Mouse (Mus musculus): ENCODE measurements around the gene Dcaf1. TPM values are rescaled to one million over a fixed set of nuclear protein-coding genes. Genes with fewer than 3 reads are reported as not detected.

Gene Dcaf1
- total RNA-seq, 2 experiments from 2014 or later = 23.9 to 29.2 TPM

DNA sequence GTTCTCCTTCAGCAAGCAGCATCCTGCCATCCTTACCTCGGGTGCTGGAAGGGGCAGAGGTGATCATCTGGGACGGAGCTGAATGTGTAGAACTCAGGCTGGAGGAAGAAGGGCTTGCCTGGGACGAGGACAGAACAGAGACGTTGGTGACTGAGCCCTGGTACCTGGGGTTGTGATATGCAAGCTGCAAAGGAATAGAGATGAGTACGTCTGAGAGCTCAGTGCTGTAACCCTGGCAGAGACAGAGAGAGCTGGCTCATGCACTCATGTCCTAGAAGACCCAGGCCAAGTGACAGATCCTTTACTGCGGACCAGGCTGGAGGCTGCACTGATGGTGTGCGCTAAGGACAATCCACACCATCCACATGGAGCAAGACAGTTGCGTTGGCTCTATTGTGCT, 84.9 kb downstream of the Dcaf1 start:
- DNase-seq = no peak

DNA sequence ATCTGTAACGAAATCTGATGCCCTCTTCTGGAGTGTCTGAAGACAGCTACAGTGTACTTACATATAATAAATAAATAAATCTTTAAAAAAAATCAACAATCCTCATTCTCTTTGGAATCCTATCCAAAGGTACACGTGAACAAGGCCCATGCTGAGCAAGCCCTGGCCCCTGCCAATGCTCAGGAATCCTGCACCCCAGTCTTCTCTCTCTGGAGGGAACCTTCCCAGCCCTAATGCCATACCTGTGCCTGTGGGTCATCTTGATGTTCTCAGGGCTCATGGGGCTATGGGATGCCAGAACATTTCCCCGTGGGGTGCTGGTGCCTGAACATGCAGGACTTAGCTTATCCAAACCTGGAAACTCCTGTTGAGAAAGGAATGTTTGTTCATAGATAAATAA, 86.5 kb downstream of the Dcaf1 start:
- no peak for DNase-seq

DNA sequence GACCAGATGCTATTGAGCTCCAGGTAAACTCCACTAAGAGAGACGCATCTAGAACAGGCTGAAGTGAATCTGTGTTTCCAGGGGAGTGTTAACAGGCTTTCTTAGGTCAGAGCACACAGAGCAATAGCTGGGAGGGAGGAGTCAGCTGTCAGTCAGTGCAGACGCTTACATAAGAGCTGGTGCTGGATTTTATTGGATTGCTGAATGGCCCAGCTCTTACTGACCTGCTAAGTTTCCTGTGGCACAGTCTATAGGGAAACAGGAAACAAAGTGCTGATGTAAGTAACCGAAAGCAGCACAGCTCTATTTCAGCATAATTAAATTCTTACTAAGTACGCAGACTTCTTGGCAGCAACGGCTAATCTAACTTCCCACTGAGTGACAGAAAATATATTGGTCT, 87.0 kb downstream of the Dcaf1 start:
- no peak for DNase-seq

DNA sequence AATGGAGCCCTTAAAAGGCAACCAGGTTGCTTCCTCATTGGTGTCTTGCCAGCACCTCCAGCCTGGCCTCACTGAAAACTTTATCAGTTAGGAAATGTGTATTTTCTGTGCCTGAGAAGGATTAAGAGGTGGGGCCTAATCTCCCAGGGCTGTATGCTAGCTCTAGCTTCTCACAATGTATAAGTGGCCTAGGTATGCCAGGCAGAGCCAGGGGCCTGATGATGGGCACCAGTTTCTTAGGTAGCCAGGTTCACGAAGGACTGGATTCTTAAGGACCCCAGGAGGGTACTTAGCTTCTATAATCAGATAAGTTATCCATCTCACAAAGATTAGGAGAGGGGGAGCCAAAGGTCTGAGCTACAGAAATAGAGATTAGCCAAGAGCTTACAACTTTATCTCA, 90.0 kb downstream of the Dcaf1 start:
- DNase-seq = no peak

DNA sequence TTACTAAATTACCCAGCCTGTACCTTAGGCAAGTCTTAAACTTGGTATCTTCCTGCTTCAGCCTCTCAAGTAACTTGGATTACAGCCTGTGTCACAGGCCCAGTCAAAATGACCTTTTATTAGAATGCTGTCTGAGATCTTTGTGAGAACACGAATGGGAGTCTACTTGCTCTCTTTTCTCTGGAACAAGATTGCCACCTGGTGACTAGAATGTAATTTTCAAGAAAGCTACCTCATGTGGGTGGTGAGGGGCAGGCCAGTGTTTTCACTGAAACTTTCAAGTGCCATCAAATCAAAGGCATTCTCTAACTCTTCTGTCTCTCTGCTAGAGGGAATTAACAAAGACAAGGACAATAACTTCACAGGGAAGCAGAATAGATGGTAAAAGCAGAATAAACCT, 92.1 kb downstream of the Dcaf1 start:
- no peak for DNase-seq

DNA sequence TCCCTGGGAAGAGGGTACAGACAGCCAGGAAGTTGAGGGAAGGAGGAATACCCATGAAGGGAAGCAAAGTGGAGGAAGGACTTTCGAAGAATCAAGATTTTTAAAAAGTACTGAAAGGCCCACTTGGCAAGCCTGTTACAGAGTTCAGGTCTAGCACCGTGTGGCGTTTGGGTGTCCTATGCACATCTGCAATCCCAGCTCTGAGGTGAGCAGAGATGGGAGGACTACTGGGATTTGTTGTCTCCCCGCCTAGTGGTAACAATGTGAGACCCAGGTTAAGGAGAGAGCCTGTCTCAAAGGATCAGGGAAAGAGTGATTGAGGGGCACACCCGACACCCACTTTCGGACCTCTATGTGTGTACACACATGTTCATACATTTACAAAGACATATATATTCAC, 93.2 kb downstream of the Dcaf1 start:
- no peak for DNase-seq

Other genes with a start within 250 kb of the Dcaf1 start
- gene Iqcf6, start 195.3 kb upstream of the Dcaf1 start, total RNA-seq (2021) = not detected
- gene Grm2, start 165.8 kb upstream of the Dcaf1 start, total RNA-seq (2021) = not detected
- gene Tex264, start 135.9 kb upstream of the Dcaf1 start, total RNA-seq (2021) = 10 to 100 TPM; 76.4 to 79.0 TPM
- 10 to 100 TPM; 19.6 to 22.2 TPM for gene Rad54l2, start 32.7 kb upstream of the Dcaf1 start, total RNA-seq (2021)
- 10 to 100 TPM; 25.6 to 26.2 TPM for gene Rbm15b, start 65.6 kb downstream of the Dcaf1 start, total RNA-seq (2021)
- 100 to 1,000 TPM; 178 to 231 TPM for gene Manf, start 70.1 kb downstream of the Dcaf1 start, total RNA-seq (2021)